Mouse (Mus musculus) kidney, adult 2 months (tissue): ENCODE results near the gene Samd4b.

ENCODE experiments used
- CTCF ChIP-seq: fragments of 200-500 bp; conservative IDR thresholded peaks from 2 replicates; pipeline ENCODE4 v1.5.1; 2011; ENCODE audit warnings: low read depth, mild to moderate bottlenecking, control low read depth, low read length, moderate library complexity, mixed read lengths; ENCODE audit not compliant: insufficient read depth, insufficient read length
- POLR2A ChIP-seq: fragments of 200-500 bp; IDR thresholded peaks from one replicate; pipeline ENCODE4 v1.6.1; 2011; ENCODE audit warnings: low read depth, low read length, control low read depth

GRCm38 (mm10) chr7:28442688-28443087, 155.3 kb downstream of the Samd4b start:
- TF ChIP-seq CTCF (no peak), POLR2A (no peak)
